In genomic region chr6:89070011-89070410, GRCm38 (mm10) we compare ENCODE assay signal across 8 mouse cellular contexts.
A peak's percentile ranks its signal among the peaks of the same experiment; 100 is the strongest.
DNase-seq lines count a peak whose midpoint lies in the region; ATAC-seq lines count a peak whose summit lies in the region.

No protein-coding gene starts in this region.

- no peak for ATAC-seq in forebrain, embryonic 16.5 days

- no peaks in the 10 kb centered on the region for H3K36me3 ChIP-seq in forebrain, embryonic 10.5 days (replicated peaks)
- no peaks in the 10 kb centered on the region for H3K36me3 ChIP-seq in forebrain, embryonic 16.5 days (ENCODE audit: control insufficient read depth, insufficient read depth)
- H3K36me3 ChIP-seq in limb, embryonic 10.5 days = no peaks in the 10 kb centered on the region

- no peak overlapping the region for H3K4me3 ChIP-seq in forebrain, embryonic 10.5 days
- no peak overlapping the region for H3K4me3 ChIP-seq in forebrain, embryonic 16.5 days (replicated peaks; ENCODE audit: low read length)
- no peak overlapping the region for H3K4me3 ChIP-seq in limb, embryonic 10.5 days

- peaks cover 32% of the 10 kb centered on the region for H3K4me1 ChIP-seq in forebrain, embryonic 10.5 days
- peaks cover 2% of the 10 kb centered on the region; the same call in 1 of the 2 replicates for H3K4me1 ChIP-seq in forebrain, embryonic 16.5 days (replicated peaks; ENCODE audit: control insufficient read depth, insufficient read depth, low read length)
- peaks cover 2% of the 10 kb centered on the region; the same call in 1 of the 2 replicates for H3K4me1 ChIP-seq in limb, embryonic 10.5 days

- no peak overlapping the region for H3K27ac ChIP-seq in forebrain, embryonic 10.5 days
- H3K27ac ChIP-seq in forebrain, embryonic 16.5 days (ENCODE audit: low read length) = no peak overlapping the region
- H3K27ac ChIP-seq in limb, embryonic 10.5 days = no peak overlapping the region

- no peak overlapping the region for H3K9ac ChIP-seq in forebrain, embryonic 16.5 days (replicated peaks; ENCODE audit: low read depth, low read length)

- peaks cover 4% of the 10 kb centered on the region; the same call in 1 of the 2 replicates for H3K9me3 ChIP-seq in forebrain, embryonic 10.5 days
- peaks cover 3% of the 10 kb centered on the region; the same call in 1 of the 2 replicates for H3K9me3 ChIP-seq in forebrain, embryonic 16.5 days (ENCODE audit: control insufficient read depth, low read length)
- no peaks in the 10 kb centered on the region for H3K9me3 ChIP-seq in limb, embryonic 10.5 days (replicated peaks)

- H3K4me2 ChIP-seq in forebrain, embryonic 16.5 days (ENCODE audit: low read length) = no peak overlapping the region

- no peaks in the 10 kb centered on the region for H3K27me3 ChIP-seq in forebrain, embryonic 10.5 days (ENCODE audit: poor library complexity, severe bottlenecking)
- H3K27me3 ChIP-seq in forebrain, embryonic 16.5 days (replicated peaks; ENCODE audit: control insufficient read depth, insufficient read depth, low read length) = no peaks in the 10 kb centered on the region
- H3K27me3 ChIP-seq in limb, embryonic 10.5 days (ENCODE audit: low read depth, poor library complexity, severe bottlenecking) = no peaks in the 10 kb centered on the region

- DNase-seq in forebrain, embryonic 10.5 days (ENCODE audit: extremely low spot score, low spot score) = peak; percentile 53
- DNase-seq in ZHBTc4 (ENCODE audit: low read depth, low spot score) = peak; percentile 65
- DNase-seq in heart, adult 8-10 months (ENCODE audit: low spot score) = peak; percentile 13
- peak; percentile 85 for DNase-seq in limb, embryonic 10.5 days (ENCODE audit: low spot score)
- peak; percentile 62 for DNase-seq in ovary, postnatal 14 days (ENCODE audit: low spot score)
- no peak for DNase-seq in spleen, postnatal 14 days (ENCODE audit: low spot score in 2 of 2)
- DNase-seq in left cerebral cortex, adult 11 months (ENCODE audit: low spot score) = no peak

- WGBS in forebrain, embryonic 10.5 days = 17% methylated on average over 3 of the region's 3 CpGs
- WGBS in forebrain, embryonic 16.5 days = 17% methylated on average over 3 of the region's 3 CpGs
- WGBS in limb, embryonic 10.5 days = 12% methylated on average over 3 of the region's 3 CpGs

Comparison
In these comparisons a context has a peak if more than half of its experiments do, and no peak if none do; other contexts are left out.
1. DNase-seq: peak in forebrain, embryonic 10.5 days (single experiment), ZHBTc4 (single experiment), heart, adult 8-10 months (single experiment), limb, embryonic 10.5 days (single experiment) and ovary, postnatal 14 days (single experiment); none in spleen, postnatal 14 days (0 of 2) and left cerebral cortex, adult 11 months (single experiment).